In genomic region chr4:43666412-43666811, GRCm38 (mm10) we compare ENCODE assay signal across 13 mouse cellular contexts. TPM values are rescaled to one million over a fixed set of nuclear protein-coding genes. Genes with fewer than 3 reads are reported as not detected.
DNase-seq lines count a peak whose midpoint lies in the region; ATAC-seq and TF ChIP-seq lines count a peak whose summit lies in the region.
"Had no signal": no experiment of that assay in that cellular context is flagged by ENCODE, and none has a peak within 500 bp of the region (broad histone marks: within the 10 kb centered on the region; RNA-seq: fewer than 3 reads in every experiment).

No protein-coding gene starts in this region.

- peak; percentile 49 for TF ChIP-seq CTCF in kidney, adult 2 months (conservative IDR thresholded peaks at IDR 0.05; ENCODE audit: insufficient read depth, insufficient read length, low read depth, low read length)

- no peak overlapping the region for H3K4me3 ChIP-seq in kidney, adult 2 months (ENCODE audit: insufficient read depth, low read depth, low read length)
- H3K4me3 ChIP-seq: embryonic facial prominence, embryonic 15.5 days; heart, embryonic 13.5 days; neural tube, embryonic 15.5 days had no signal

- no peaks in the 10 kb centered on the region for H3K27me3 ChIP-seq in kidney, adult 2 months (replicated peaks; ENCODE audit: control insufficient read depth, insufficient read depth, low read length)

- no peak overlapping the region for H3K27ac ChIP-seq in kidney, adult 2 months (ENCODE audit: insufficient read depth, low read depth, low read length)
- H3K27ac ChIP-seq: embryonic facial prominence, embryonic 15.5 days; heart, embryonic 13.5 days; neural tube, embryonic 15.5 days had no signal

- TF ChIP-seq POLR2A in kidney, adult 2 months (IDR thresholded peaks at IDR 0.05; ENCODE audit: low read depth, low read length) = no peak

- no peak for ATAC-seq in erythroblast, adult 5-6 weeks (replicated peaks; ENCODE audit: low FRiP score, poor library complexity, severe bottlenecking)

- peaks cover 8% of the 10 kb centered on the region; the same call in 1 of the 2 replicates for H3K4me1 ChIP-seq in kidney, adult 2 months (ENCODE audit: control insufficient read depth, insufficient read depth, low read length)

- peak; percentile 47 for DNase-seq in kidney, adult 2 months
- DNase-seq in kidney, adult 11 months = no peak
- peak; percentile 7 for DNase-seq in thymus, postnatal 25 days
- DNase-seq in thymus, postnatal 4 days = no peak
- peak; percentile 63 for DNase-seq in embryo, embryonic 10.5 days (ENCODE audit: low spot score)
- no peak for DNase-seq in right cerebral cortex, postnatal 4 days
- DNase-seq: adrenal gland, postnatal 14 days; layer of hippocampus, adult 9-11 months had no signal

- WGBS in kidney, adult 2 months = 20% methylated on average over 4 of the region's 4 CpGs

- H3K36me3 ChIP-seq in kidney, adult 2 months (ENCODE audit: control insufficient read depth, insufficient read depth, low read length) = no peaks in the 10 kb centered on the region
- H3K36me3 ChIP-seq: embryonic facial prominence, embryonic 15.5 days; heart, embryonic 13.5 days; neural tube, embryonic 15.5 days had no signal

RNA-seq across cellular contexts. Expression of gene Tmem8b, which starts 2.4 kb away (rescaled TPM):
- polyA plus RNA-seq in kidney, adult 2 months (2012; rRNA removed) = 8.3 and 8.6 TPM in 2 replicates
- total RNA-seq in erythroblast, adult 5-6 weeks (2015; ENCODE audit: low replicate concordance) = 3.8 TPM in 1 of 2 replicates, not detected in the other
- 0.42 TPM in 1 of 2 replicates, not detected in the other for total RNA-seq in erythroblast, adult 5-6 weeks (2017; ENCODE audit: low replicate concordance)

RNA-seq across cellular contexts. Expression of gene Fam221b, which starts 2.5 kb away (rescaled TPM):
- 0.09 and 0.12 TPM in 2 replicates for polyA plus RNA-seq in kidney, adult 2 months (2012; rRNA removed)
- not detected in 2 replicates for total RNA-seq in erythroblast, adult 5-6 weeks (2015; ENCODE audit: low replicate concordance)
- 0.70 TPM in 1 of 2 replicates, not detected in the other for total RNA-seq in erythroblast, adult 5-6 weeks (2017; ENCODE audit: low replicate concordance)
- total RNA-seq: adrenal gland, postnatal 14 days had no signal

RNA-seq across cellular contexts. Expression of gene Hint2, which starts 10.1 kb away (rescaled TPM):
- 374 and 465 TPM in 2 replicates for polyA plus RNA-seq in kidney, adult 2 months (2012; rRNA removed)
- 2.9 and 9.6 TPM in 2 replicates for total RNA-seq in erythroblast, adult 5-6 weeks (2015; ENCODE audit: low replicate concordance)
- total RNA-seq in erythroblast, adult 5-6 weeks (2017; ENCODE audit: low replicate concordance) = 13.6 and 18.1 TPM in 2 replicates

RNA-seq across cellular contexts. Expression of gene Spag8, which starts 13.0 kb away (rescaled TPM):
- polyA plus RNA-seq in kidney, adult 2 months (2012; rRNA removed) = 2.2 and 2.4 TPM in 2 replicates
- not detected in 2 replicates for total RNA-seq in erythroblast, adult 5-6 weeks (2015; ENCODE audit: low replicate concordance)
- total RNA-seq in erythroblast, adult 5-6 weeks (2017; ENCODE audit: low replicate concordance) = not detected in 2 replicates

RNA-seq across cellular contexts. Expression of gene Olfr70, which starts 34.2 kb away (rescaled TPM):
- not detected in 2 replicates for polyA plus RNA-seq in kidney, adult 2 months (2012; rRNA removed)
- total RNA-seq in erythroblast, adult 5-6 weeks (2015; ENCODE audit: low replicate concordance) = not detected in 2 replicates
- total RNA-seq in erythroblast, adult 5-6 weeks (2017; ENCODE audit: low replicate concordance) = 0.70 TPM in 1 of 2 replicates, not detected in the other
- total RNA-seq: adrenal gland, postnatal 14 days had no signal
- polyA plus RNA-seq: embryonic facial prominence, embryonic 15.5 days; heart, embryonic 13.5 days; lung, embryonic 16.5 days had no signal

Comparison
In these comparisons a context has a peak if more than half of its experiments do, and no peak if none do; other contexts are left out.
1. DNase-seq: peak in kidney, adult 2 months (single experiment), thymus, postnatal 25 days (single experiment) and embryo, embryonic 10.5 days (single experiment); none in kidney, adult 11 months (single experiment), thymus, postnatal 4 days (single experiment) and right cerebral cortex, postnatal 4 days (single experiment).